Mouse (Mus musculus): ENCODE results near the gene Elob. TPM values are rescaled to one million over a fixed set of nuclear protein-coding genes. Genes with fewer than 3 reads are reported as not detected.

The Elob gene
- total RNA-seq, 2 experiments from 2014 or later: 270 to 297 TPM

DNA sequence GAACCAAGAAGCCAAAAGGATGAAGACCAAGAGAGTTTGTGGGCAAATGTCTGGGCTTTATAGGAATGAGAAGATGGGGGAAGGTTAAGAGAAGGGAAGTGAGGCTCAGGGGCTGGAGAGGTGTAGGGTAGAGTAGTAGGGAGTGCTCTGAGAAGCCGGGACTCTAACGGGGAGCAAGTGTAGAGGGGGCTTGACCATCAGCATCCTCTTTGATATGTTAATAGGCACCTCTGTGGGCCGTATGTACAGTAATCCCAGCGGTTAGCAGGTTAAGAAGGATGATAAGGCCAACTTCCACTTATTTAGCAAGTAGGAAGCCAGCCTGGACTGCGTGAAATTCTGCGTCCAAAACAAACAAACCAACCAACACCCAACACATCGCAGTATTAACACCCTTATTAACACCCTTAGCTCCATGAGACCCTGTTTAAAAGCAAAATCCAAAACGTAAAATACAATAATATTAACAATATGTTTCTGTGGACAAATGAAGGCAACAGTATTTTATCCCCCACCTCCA is 39.1 kb downstream of the Elob start:
- no peak for DNase-seq
- intact Hi-C loops (cut with DNase I): no loop called here

DNA sequence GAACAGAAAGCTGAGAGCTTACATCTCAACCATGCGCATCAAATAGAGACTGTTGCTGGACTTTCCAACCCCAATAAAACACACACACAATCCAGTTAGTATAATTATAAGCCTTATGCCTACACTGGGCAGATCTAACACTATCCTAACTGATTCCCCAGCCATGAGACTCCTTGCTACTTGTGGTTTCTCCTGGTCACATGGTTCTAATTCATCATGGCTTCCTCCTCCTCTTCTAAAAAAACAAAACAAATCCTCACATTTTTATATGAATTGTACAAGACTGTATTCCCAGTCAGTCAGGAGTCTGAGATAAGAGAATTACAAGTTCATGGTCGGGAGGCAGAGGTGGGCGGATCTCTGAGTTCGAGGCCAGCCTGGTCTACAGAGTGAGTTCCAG is 40.0 kb downstream of the Elob start:
- intact Hi-C loops (cut with DNase I): no loop called here
- no peak for DNase-seq

DNA sequence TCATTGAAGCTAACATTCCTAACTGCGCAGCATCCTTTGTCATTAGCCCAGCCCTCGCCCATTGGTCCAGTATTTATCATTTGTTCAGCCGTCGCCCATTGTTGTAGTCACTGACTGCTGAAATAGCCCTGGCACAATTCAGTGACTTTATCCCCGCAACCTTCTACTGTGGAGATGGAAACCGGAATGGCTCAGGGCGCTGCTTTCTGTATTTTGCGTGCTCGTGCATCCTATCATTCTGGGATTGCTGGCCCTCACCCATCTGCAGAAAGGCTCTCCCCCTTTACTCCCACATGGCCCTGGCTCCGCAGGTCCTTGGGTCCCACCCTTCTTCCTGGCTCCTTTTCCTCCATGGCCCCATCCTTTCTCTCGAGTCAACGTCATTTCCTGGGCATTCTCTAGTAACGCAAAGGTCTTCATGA is 42.4 kb downstream of the Elob start:
- intact Hi-C loops (cut with DNase I): no loop called here
- DNase-seq: no peak

DNA sequence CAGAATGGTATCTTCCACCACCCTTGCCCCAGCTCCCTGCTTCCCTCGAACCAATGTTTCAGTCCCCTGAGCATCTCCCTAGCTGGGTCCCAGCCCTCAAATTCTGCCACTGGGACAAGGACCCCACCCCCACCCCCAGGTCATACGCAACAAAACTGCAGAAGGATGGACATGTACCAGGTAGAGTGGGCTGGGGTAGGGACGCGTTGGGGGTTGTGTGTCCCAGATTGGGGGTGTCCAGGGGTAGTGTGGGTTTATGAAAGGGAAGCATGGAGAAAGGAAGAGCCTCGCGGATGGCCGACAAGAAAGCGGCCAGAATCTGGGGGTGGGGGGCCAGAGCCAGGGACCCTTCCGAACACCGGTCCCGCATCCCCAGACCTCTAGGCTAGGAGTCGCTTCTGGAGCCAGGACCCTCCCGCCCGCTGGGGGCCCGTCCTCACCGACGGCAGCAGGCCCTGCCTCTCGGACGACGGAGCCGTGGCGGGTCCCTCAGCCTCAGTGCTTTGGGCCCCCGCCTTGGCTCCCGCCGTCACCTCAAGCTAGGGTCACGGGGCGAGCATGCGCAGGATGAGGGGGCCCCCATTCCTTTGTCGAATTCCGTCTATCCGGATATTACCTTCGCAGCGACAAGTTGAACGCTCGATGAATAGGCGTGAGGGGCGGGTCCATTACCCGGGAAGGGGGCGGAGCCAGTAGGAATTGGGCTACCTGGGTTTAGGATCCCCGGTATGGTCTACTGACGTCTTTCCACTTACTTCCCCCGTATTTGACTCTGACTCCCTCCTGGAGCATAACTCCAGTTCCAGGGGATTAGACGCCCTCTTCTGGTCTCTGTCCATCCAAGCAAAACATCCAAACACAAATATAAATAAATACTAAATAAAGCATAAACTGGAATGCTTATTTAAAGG is 43.1 kb downstream of the Elob start, which contains the start of gene Flywch2:
TSS of gene Flywch2 (minus strand) at position 521 of the 911 bp plus-strand sequence.
- intact Hi-C loops (cut with DNase I): no loop called here

DNA sequence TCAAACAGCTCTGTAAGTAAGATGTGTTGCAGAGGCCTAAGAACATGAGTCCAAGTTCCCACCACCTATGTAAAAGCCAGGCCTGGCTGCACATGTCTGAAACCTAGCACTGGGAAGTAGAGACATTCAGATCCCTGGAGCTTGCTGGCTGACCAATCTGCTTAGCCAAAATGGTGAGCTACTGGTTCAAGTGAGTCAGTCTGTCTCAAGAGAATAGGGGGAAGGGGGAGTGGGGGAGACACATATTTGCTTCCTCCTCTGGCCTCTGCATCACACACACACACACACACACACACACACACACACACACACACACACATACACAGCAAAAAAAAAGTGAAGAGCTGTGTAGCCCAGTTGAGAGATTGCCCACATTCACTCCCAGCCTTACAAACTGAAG is 45.6 kb downstream of the Elob start:
- no peak for DNase-seq
- intact Hi-C loops (cut with DNase I): no loop called here

More for the DNA sequence above, 43.1 kb downstream of the Elob start, which contains the start of gene Flywch2:
- DNase-seq: peak; percentile 34 to 39

DNA sequence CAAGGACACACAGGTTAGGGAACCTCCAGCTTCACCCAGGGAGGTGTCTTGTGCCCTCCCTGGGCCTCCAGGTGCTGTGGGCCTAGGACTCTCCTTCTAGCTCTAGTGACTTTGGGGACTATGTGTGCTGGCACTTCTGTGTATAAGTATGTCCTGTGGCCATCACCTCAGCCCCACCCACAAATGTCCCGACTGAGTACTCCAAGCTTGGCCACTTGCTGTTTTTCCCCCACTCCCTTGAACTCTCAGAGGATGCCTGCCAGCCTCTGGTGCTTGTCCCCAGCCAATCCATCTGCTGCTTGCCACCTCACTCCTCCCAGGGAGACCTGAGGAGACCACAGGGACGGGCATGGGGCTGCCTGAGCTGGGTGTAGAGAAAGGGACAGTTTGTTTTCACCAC is 50.5 kb downstream of the Elob start:
- DNase-seq: no peak
- intact Hi-C loops (cut with DNase I): no loop called here

DNA sequence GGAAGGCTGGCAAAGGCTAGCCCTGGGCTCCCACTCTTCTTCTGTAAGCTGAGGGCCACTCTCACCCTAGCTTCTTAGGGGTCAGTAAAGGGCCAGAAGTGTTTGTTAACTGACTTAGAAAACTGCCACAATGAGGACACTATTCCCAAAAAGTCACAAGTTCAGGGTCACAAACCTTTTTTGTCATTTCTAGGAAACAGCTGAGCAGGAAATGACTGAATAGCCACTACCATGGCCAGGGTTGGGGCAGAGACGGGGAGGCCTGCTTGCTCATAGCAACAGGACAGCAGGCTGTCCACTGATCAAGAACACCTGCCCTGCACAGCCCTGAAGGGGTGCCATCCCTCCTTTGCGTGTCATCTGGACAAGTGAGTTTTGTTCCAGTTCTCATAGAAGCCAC is 51.8 kb downstream of the Elob start:
- no peak for DNase-seq
- intact Hi-C loops (cut with DNase I): no loop called here

DNA sequence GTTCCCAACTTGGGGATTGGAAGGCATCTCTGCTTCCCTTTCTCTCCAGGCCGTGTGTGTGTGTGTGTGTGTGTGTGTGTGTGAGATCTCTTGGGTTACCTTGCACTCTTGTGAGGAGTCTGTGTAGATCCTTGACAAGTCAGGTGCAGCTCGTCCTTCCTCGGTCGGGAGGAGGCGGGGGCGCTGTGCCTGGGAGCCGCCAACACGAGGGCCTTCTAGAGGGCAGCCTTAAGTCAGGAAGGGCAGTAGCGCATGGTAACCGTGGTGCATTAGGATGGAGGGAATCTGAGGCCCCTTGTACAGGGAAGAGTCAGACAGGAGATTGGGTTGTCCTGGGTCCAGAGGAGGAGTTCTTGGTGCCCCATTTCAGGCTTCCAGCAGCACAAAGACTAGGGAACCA is 52.7 kb downstream of the Elob start:
- intact Hi-C loops (cut with DNase I): no loop called here
- no peak for DNase-seq

Small RNAs within 50 kb of the gene (microRNA-seq; reads per million reads assigned to microRNA genes)
- gene Mir5125: 0.74 to 2.5 reads per million in 2 experiments

Other genes with a start within 250 kb of the Elob start
- gene Zfp13, start 229.6 kb downstream of the Elob start, total RNA-seq (2021): 1 to 10 TPM; 1.5 to 1.8 TPM
- not detected for gene Zscan10, start 228.3 kb downstream of the Elob start, total RNA-seq (2021)
- gene Mmp25, start 183.9 kb downstream of the Elob start, total RNA-seq (2021): not detected
- not detected for gene Bicdl2, start 168.6 kb downstream of the Elob start, total RNA-seq (2021)
- 100 to 1,000 TPM; 125 TPM for gene Hcfc1r1, start 155.5 kb downstream of the Elob start, total RNA-seq (2021)
- gene Thoc6, start 155.3 kb downstream of the Elob start, total RNA-seq (2021): 1 to 10 TPM; 7.6 to 9.2 TPM
- gene Tnfrsf12a, start 151.7 kb downstream of the Elob start, total RNA-seq (2021): 10 to 100 TPM; 38.1 to 49.0 TPM
- not detected for gene Cldn6, start 149.9 kb downstream of the Elob start, total RNA-seq (2021)
- gene Cldn9, start 145.1 kb downstream of the Elob start, total RNA-seq (2021): not detected
- gene 1520401A03Rik, start 106.4 kb downstream of the Elob start, total RNA-seq (2021): not detected
- under 1 TPM; 0.52 to 0.64 TPM for gene Pkmyt1, start 102.8 kb downstream of the Elob start, total RNA-seq (2021)
- 1 to 10 TPM; 3.6 to 4.0 TPM for gene Paqr4, start 88.3 kb downstream of the Elob start, total RNA-seq (2021)
- not detected for gene Kremen2, start 83.3 kb downstream of the Elob start, total RNA-seq (2021)
- 10 to 100 TPM; 34.3 to 38.0 TPM for gene Flywch1, start 57.5 kb downstream of the Elob start, total RNA-seq (2021)
- under 1 TPM in 1 of 2 experiments, not detected in 1; 0.46 TPM for gene Flywch2, start 43.1 kb downstream of the Elob start, total RNA-seq (2021)
- 100 to 1,000 TPM; 153 to 189 TPM for gene Srrm2, start 38.6 kb downstream of the Elob start, total RNA-seq (2021)
- not detected for gene Prss33, start 6.9 kb upstream of the Elob start, total RNA-seq (2021)
- not detected for gene Prss32, start 14.7 kb upstream of the Elob start, total RNA-seq (2021)
- gene Prss41, start 15.0 kb upstream of the Elob start, total RNA-seq (2021): under 1 TPM in 1 of 2 experiments, not detected in 1; 0.37 TPM
- gene Prss21, start 38.9 kb upstream of the Elob start, total RNA-seq (2021): not detected
- not detected for gene Dcpp1, start 51.7 kb upstream of the Elob start, total RNA-seq (2021)
- gene Dcpp2, start 51.7 kb upstream of the Elob start, total RNA-seq (2021): not detected
- gene Dcpp3, start 88.3 kb upstream of the Elob start, total RNA-seq (2021): not detected
- gene Sbp, start 112.5 kb upstream of the Elob start, total RNA-seq (2021): not detected
- not detected for gene Sbpl, start 126.1 kb upstream of the Elob start, total RNA-seq (2021)
- not detected for gene Prss30, start 151.4 kb upstream of the Elob start, total RNA-seq (2021)
- gene Prss22, start 169.0 kb upstream of the Elob start, total RNA-seq (2021): not detected
- gene Prss27, start 209.0 kb upstream of the Elob start, total RNA-seq (2021): not detected
- gene Kctd5, start 244.3 kb upstream of the Elob start, total RNA-seq (2021): 1 to 10 TPM; 7.6 to 8.8 TPM